Mouse (Mus musculus): ENCODE data around the gene Slc6a4. TPM values are rescaled to one million over a fixed set of nuclear protein-coding genes. Genes with fewer than 3 reads are reported as not detected.

The Slc6a4 gene
- total and polyA plus RNA-seq, 3 experiments, result not detected

GRCm38 (mm10) chr11:76992886-76993285, 5.5 kb upstream of the Slc6a4 start:
- H3K27me3 ChIP-seq (ENCODE audit: control insufficient read depth in 1 of 2, insufficient read depth in 2 of 2, low read length in 2 of 2), result no peaks in the 10 kb centered on the region
- H3K36me3 ChIP-seq (ENCODE audit: control insufficient read depth in 1 of 2, insufficient read depth in 2 of 2, low read length in 2 of 2), result peaks cover 0 to 17% of the 10 kb centered on the region in 2 experiments; a peak in 2 of 4 replicates
- TF ChIP-seq GABPA (IDR thresholded peaks at IDR 0.05; ENCODE audit: low read depth, low read length), result no peak
- TF ChIP-seq ELF1 (IDR thresholded peaks at IDR 0.05; ENCODE audit: low read depth, low read length), result no peak
- no peak for TF ChIP-seq CHD1 (IDR thresholded peaks at IDR 0.05; ENCODE audit: low read depth, low read length)
- 0 out of 2 replicates have a peak, but pooled peaks have one; percentile 23 for TF ChIP-seq TBP (IDR thresholded peaks at IDR 0.05; ENCODE audit: low read depth, low read length)
- no peak for TF ChIP-seq ZNF384 (IDR thresholded peaks at IDR 0.05; ENCODE audit: low read depth, low read length)
- peak; percentile 58; the same call in 1 of the 2 replicates for TF ChIP-seq MAZ (IDR thresholded peaks at IDR 0.05; ENCODE audit: low read depth, low read length)
- no peak for TF ChIP-seq ZKSCAN1 (IDR thresholded peaks at IDR 0.05; ENCODE audit: low read depth, low read length)
- TF ChIP-seq RAD21 (IDR thresholded peaks at IDR 0.05; ENCODE audit: low read depth, low read length), result no peak
- TF ChIP-seq ZC3H11A (IDR thresholded peaks at IDR 0.05; ENCODE audit: low read depth, low read length), result no peak
- no peak for TF ChIP-seq USF1 (IDR thresholded peaks at IDR 0.05; ENCODE audit: low read depth, low read length)
- 0 out of 2 replicates have a peak, but pooled peaks have one; percentile 20 for TF ChIP-seq BHLHE40 (IDR thresholded peaks at IDR 0.05; ENCODE audit: borderline replicate concordance, low read depth, low read length)
- TF ChIP-seq CHD2 (IDR thresholded peaks at IDR 0.05; ENCODE audit: low read length), result 0 out of 2 replicates have a peak, but pooled peaks have one; percentile 30
- TF ChIP-seq ETS1 (IDR thresholded peaks at IDR 0.05; ENCODE audit: low read depth, low read length), result peak; percentile 27; the same call in 1 of the 2 replicates
- no peak for TF ChIP-seq GATA1 (IDR thresholded peaks at IDR 0.05; ENCODE audit: low read depth, low read length)
- peak; percentile 43; a peak in 3 of 4 replicates for TF ChIP-seq EP300 (IDR thresholded peaks at IDR 0.05; ENCODE audit: low read depth in 1 of 2, low read length in 2 of 2)
- H3K4me3 ChIP-seq (ENCODE audit: control insufficient read depth in 1 of 2, insufficient read depth in 1 of 2, low read depth in 2 of 2, low read length in 2 of 2), result no peak overlapping the region
- H3K4me1 ChIP-seq (ENCODE audit: control insufficient read depth in 1 of 2, insufficient read depth in 2 of 2, low read length in 2 of 2), result peaks cover 5 to 26% of the 10 kb centered on the region in 2 experiments; a peak in 3 of 4 replicates
- no peaks in the 10 kb centered on the region for H3K9me3 ChIP-seq (replicated peaks; ENCODE audit: insufficient read depth, low read length)
- no peak overlapping the region for H3K9ac ChIP-seq (ENCODE audit: control insufficient read depth, low read depth, low read length, poor library complexity, severe bottlenecking)
- H3K27ac ChIP-seq (ENCODE audit: control insufficient read depth, low read depth, low read length), result no peak overlapping the region
- H3K79me2 ChIP-seq (ENCODE audit: control insufficient read depth, insufficient read depth, low read length, poor library complexity), result no peaks in the 10 kb centered on the region
- peak; percentile 79 for DNase-seq (ENCODE audit: low read depth, low spot score)

- H3K27ac ChIP-seq (ENCODE audit: control insufficient read depth, low read depth, low read length), result no peak overlapping the region
- no peak for DNase-seq (ENCODE audit: low read depth, low spot score)
- H3K79me2 ChIP-seq (ENCODE audit: control insufficient read depth, insufficient read depth, low read length, poor library complexity), result no peaks in the 10 kb centered on the region
- no peaks in the 10 kb centered on the region for H3K9me3 ChIP-seq (replicated peaks; ENCODE audit: insufficient read depth, low read length)
- H3K36me3 ChIP-seq (ENCODE audit: control insufficient read depth in 1 of 2, insufficient read depth in 2 of 2, low read length in 2 of 2), result peaks cover 0 to 13% of the 10 kb centered on the region in 2 experiments; a peak in 2 of 4 replicates
- no peak overlapping the region for H3K4me3 ChIP-seq (ENCODE audit: control insufficient read depth in 1 of 2, insufficient read depth in 1 of 2, low read depth in 2 of 2, low read length in 2 of 2)
- peaks cover 3 to 25% of the 10 kb centered on the region in 2 experiments; a peak in 3 of 4 replicates for H3K4me1 ChIP-seq (ENCODE audit: control insufficient read depth in 1 of 2, insufficient read depth in 2 of 2, low read length in 2 of 2)
- H3K27me3 ChIP-seq (ENCODE audit: control insufficient read depth in 1 of 2, insufficient read depth in 2 of 2, low read length in 2 of 2), result peaks cover 0 to 4% of the 10 kb centered on the region in 2 experiments; a peak in 2 of 4 replicates
- TF ChIP-seq MYB (IDR thresholded peaks at IDR 0.05; ENCODE audit: low read depth, low read length), result no peak
- no peak for TF ChIP-seq TCF12 (IDR thresholded peaks at IDR 0.05; ENCODE audit: low read depth, low read length)
- no peak for TF ChIP-seq CTCF (IDR thresholded peaks at IDR 0.05 in 2 of 3, conservative IDR thresholded peaks at IDR 0.05 in 1 of 3; ENCODE audit: control insufficient read depth in 1 of 3, insufficient read depth in 1 of 3, low read depth in 2 of 3, low read length in 3 of 3, poor library complexity in 1 of 3, severe bottlenecking in 1 of 3)
- no peak for TF ChIP-seq E2F4 (IDR thresholded peaks at IDR 0.05; ENCODE audit: borderline replicate concordance, low read depth, low read length)
- H3K9ac ChIP-seq (ENCODE audit: control insufficient read depth, low read depth, low read length, poor library complexity, severe bottlenecking), result no peak overlapping the region
Measured at GRCm38 (mm10) chr11:76995966-76996672, 2.3 kb upstream of the Slc6a4 start.
